Mouse (Mus musculus) C2C12 (cell line): ENCODE results near the gene Micu2.

Experiments
- CEBPB ChIP-seq: IDR thresholded peaks from one replicate; pipeline ENCODE4 v1.6.1; 2011; ENCODE audit warnings: low read depth, mild to moderate bottlenecking, control low read depth, moderate library complexity
- CTCF ChIP-seq: IDR thresholded peaks from one replicate; pipeline ENCODE4 v1.5.1; 2011; ENCODE audit not compliant: control insufficient read depth, insufficient read depth, insufficient read length
- MAX ChIP-seq: IDR thresholded peaks from one replicate; pipeline ENCODE4 v1.6.1; 2011; ENCODE audit warnings: mild to moderate bottlenecking, control low read depth
- USF1 ChIP-seq: IDR thresholded peaks from one replicate; pipeline ENCODE4 v1.6.1; 2011; ENCODE audit warnings: low read depth, mild to moderate bottlenecking, control low read depth, moderate library complexity

DNA sequence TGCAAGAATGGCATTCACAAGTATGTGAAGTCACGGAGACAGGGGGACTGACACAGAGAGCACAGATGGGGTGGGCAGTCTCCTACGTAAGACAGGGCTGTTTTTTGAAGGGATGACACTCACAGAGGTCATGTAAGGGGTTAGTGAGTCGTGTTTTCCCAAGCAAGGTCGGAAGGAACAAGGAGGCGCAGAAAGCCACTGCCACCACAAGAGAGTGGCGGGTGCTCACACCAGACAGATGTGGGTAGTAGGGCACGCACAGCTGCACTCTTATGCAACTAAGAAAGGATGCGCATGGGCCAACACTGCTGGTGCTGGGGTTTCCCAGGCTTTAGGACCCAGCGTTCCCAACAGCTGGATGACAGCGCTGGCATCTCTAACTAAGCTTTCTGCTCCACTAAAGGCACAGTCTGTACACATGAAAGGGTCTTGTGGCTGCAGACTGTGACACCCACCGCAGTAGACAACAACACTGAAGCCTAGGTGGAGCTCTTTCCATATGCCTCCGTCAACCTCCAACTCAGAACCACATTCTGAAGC, 27.0 kb downstream of the Micu2 start:
- no peak for TF ChIP-seq CTCF
- no peak for TF ChIP-seq MAX
- TF ChIP-seq USF1 = no peak
- no peak for TF ChIP-seq CEBPB
